Mouse (Mus musculus) kidney, adult 10 weeks (tissue): Measurements from ENCODE around the gene 1520401A03Rik. TPM values are rescaled to one million over a fixed set of nuclear protein-coding genes. Genes with fewer than 3 reads are reported as not detected.

Source experiments
- polyA plus RNA-seq: library from polyadenylated mRNA; stranded (reverse); fragments of 350-450 nt; fragmentation: Illumina TruSeq; extraction: RNeasy Lipid Tissue Mini Kit (QIAGEN cat#74804); gene quantifications from one replicate; pipeline ENCODE4 v1.2.3, GENCODE M21; 2014; ENCODE audit warnings: low read depth, low replicate concordance

1520401A03Rik gene
- not detected for polyA plus RNA-seq

DNA sequence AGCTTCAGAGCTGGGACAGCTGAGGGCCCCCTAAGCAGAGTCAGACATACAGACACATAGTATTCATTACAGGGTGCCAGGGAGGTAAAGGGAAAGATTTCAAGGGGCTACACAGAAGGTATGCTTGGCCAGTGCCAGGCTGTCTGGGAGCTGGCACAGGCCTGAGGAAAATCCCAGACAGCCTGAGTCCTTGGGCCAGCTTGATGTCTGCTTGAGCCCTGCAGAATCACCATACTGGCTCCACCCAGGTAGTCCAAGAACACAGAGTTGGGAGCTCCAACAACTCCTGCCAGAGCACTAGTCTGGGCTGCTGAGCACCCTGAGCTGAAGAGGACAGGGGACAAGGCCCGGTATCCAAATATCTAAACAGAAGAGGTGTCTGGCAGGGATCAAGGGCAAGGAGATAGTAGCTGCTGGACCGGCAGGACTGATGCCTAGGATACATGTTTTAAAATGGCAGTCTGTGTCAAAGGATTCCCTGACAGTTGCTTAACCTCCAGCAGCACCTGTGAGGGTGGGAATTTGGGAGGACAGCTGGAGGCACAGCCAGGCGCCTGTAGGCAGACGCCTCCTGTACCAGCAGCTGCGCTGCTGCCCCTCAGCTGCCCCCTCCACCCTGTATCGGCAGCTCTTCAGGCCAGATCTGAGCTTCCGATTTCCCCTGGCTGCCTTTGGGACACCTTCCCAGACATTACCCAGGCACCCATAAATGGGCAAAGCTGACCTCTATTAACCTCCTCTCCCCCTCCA is at the start of gene 1520401A03Rik:
Gene 1520401A03Rik, minus strand, starts transcription at position 408 of the 750 bp plus-strand sequence.

DNA sequence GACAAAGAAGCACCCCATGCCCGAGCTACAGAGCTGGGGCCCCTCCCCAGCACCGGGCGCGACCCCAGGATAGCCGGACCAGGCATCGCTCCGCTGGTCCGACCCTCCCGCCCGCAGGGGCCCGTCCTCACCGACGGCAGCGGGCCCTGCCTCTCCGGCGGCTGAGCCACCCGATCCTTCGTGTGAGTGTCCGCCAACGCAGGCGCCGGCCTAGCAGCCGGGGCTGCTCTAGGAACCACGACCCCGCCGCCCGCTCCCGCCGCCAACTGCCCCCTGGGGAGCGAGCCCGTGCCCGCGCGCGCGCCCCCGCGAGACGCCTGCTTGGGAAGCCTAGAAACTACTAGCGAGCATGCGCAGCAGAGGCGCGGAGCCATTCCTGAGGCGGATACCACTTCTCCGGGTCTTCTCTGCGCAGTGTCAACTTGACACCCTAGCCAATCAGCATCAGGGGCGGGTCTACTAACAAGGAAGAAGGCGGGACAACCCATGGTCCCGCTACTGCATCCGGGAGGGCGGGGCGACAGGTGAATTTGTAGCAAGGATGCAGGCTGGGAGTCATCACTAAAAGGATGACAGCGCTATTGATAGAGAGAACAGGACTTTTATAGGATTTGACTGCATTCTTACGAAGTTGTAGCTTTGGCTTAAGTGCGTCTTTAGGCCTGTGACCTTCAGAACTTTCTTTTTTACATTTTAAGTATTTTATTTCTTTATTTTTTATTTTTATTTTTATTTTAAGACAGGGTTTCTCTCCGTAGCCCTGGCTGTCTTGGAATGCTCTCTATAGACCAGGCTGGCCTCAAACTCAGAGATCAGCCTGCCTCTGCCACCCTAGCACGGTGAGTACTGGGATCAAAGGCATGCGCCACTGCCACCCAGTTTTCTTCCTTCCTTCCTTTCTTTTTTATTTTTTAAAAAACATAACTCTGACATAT is 49.0 kb upstream of the 1520401A03Rik start, which contains the start of gene Flywch1:
Gene Flywch1, minus strand, starts transcription at position 319 of the 935 bp plus-strand sequence.

DNA sequence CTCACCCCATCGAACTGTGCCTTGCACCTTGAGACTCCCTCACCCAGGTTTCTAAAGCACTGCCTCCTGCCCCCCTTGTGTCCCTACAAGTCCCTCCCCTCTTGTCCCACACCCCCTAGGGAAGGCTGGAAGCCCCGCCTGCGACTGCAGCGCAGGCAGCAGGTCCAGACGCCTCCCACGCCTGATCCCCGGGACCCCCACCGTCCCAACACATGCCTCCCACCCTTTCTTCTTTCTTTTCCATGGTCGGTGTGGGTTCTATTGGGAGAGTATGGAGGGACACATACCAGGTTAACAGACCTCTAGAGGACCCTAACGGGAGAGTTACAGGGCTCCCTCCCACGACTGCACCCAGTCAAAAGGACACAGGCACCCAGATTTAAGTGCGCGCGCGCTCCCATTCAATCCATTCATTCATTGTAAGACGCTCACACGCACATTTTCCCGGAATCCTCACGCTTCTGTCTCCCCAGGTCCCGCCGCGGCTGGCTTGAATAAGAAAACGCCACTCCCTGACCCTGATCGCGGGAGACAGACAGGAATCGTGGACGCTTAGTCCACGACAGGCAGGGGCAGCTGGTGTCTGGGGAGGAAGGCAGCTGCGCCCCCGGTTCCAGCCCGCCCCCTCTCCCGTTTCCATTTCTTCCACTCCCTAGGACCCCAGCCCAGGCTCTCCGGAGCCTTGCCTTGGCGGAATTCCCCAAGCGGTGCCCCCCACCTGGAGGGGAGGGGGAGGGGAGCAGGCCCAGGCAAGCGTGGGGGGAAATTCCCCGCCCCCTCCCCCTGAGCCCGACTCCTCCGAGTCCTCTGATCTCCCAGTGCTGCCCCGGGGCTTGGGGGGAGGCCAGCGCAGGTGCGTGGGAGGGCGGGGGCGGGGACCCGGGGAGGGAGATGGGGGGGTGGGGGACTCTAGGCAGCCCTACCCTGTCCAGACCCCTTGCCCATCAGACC is 23.0 kb upstream of the 1520401A03Rik start, which contains the start of gene Kremen2:
Gene Kremen2, minus strand, starts transcription at position 533 of the 951 bp plus-strand sequence.

DNA sequence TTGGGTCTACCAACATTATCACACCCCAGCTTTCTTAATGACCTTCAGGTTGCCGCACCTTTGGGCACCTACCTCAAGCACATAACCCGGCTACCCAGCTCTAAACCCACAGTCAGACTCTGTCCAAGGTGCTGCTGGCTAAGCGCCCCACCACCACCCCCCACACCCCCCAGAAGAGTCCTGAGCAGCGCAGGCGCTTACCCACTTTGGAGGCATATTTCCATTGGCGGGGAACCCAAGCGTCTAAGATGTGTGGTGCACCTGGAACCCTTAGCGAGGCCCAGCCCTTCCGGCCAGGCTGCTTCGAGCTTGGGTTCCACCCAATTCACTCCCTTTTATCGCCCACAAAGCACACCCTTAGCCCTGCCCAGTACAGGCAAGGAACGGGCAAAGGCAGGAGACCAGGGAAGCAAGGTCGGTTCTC is 18.0 kb upstream of the 1520401A03Rik start, which contains the start of gene Paqr4:
Gene Paqr4, minus strand, starts transcription at position 270 of the 424 bp plus-strand sequence.

DNA sequence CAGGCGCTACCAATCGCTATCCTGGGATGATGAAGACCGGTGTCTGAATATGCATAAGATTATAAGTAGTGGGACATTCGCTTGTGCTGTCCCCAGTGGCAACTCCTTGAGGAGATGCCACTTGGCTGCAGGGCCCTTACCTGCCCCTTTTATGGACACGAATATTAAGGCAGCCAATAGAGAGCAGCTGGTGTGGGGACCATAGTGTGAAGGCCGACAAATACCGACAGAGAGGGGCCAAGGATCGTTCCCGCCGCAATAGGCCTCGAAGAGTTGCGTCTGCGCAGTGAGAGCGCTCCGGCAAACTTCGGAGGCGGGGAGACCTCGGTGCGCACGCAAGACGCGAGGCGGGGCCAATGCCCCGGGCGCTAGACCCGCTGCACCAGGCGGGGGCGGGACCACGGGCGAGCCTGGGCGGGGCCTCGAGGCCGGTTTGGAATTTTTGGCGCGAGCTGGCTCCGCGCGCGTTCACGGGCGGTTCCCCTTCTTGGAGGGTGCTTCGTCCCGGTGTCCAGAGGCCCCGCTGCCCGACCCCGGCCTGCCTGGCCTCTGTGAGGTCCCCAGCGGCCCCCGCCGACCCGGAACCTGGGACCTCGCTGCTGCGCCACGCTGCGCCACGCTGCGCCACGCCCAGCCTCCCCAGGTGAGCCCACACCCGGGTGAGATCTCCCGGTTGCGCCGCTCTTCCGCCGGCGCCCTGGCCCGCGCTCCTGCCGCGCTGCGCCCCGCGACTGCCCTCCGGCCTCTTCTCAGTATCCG is 3.6 kb upstream of the 1520401A03Rik start, which contains the start of gene Pkmyt1:
Gene Pkmyt1, plus strand, starts transcription at position 338 of the 759 bp plus-strand sequence.

DNA sequence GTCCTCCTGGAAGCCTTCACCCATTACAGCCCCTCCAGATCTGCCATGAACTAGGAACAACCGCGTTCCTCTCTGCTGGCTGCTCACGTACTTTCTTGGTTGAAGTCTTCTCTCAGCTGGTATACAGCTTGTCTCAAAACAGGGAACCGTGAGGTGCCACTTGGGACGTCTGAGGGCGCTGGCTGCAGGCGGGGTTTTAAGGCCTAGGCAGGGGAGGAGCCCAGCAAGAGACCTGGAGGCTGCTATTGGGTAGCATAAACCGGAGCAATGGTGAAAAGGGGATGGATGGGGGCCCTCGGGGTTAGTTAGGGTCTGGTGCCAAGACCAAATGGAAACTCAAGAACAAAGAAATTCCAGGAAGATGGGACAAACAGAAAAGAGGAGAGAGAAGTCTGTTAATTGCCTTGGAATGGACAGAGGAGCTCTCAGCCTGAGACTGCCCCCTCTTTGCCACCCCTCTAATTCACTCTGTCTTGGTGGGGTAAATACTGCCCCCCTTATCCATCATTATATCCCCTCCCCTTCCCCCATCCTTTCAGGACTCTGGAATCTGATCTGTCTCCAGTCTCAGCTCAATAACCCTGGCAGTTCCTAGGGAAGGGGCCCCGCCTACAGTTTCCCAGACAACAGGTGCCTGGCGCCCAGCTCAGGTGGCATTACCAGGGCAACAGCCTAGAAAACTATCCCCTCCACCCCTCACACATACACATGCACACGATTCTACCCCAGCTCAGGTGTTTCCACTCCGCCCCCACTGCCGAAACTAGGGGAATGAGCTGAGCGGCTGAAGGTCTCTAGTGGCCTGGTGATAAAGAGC is 38.5 kb downstream of the 1520401A03Rik start, which contains the start of gene Cldn9:
Gene Cldn9, minus strand, starts transcription at position 171 of the 817 bp plus-strand sequence.

DNA sequence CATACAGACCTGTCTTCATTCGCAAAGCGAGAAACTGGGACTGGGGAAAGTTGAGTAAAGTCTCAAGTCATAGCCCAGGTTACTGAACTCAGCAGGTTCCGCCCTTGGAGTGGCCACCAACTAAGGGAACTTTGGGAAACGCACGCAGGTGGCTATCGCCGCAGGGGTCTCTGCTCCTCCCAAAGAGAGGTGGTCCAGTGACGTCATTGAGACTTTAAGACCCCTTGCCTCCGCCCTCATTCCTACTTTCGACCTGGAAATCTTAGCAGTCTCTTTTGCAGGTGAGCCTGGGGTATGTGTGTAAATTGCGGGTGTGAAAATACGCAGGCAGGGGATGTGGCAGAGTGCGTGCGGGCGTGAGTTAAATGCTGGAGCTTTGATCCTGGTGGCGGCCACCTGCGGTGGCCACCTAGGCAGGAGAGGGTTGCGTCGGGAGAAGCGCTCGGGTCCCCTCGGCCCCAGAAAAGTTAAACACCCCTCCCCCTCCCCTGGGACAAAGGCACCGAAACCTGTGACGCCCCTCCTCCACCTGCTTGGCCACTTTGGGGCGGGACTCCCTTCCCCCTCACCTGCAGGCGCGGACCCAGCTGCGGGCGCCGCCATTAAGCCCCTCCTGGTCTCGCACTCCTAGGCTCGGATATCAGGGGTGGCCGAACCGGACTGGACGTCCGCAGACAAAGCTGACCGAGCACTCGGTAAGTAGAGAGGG is 43.3 kb downstream of the 1520401A03Rik start, which contains the start of gene Cldn6:
Gene Cldn6, plus strand, starts transcription at position 123 of the 709 bp plus-strand sequence.

DNA sequence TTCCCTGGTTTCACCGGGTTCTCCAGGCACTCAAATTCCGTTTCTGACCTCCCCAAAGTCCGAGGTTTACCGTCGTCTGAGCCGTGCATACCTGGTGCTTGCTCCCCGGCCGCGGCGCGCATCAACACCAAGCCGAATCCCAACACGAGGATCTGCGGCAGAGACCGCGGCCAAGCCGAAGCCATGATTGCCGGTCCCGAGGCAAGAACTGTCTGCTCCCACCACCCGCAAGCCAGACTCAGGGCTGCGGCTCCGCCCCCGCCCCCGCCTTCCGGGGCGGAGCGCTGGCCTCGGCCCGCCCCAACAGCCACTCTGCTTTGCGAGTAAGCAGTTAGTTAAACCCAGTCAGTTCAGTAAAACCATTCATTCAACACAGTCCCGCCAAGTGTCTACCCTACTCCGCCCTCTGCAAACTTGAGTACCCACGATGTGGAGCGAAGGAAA is 45.3 kb downstream of the 1520401A03Rik start, which contains the start of gene Tnfrsf12a:
Gene Tnfrsf12a, minus strand, starts transcription at position 233 of the 444 bp plus-strand sequence.

DNA sequence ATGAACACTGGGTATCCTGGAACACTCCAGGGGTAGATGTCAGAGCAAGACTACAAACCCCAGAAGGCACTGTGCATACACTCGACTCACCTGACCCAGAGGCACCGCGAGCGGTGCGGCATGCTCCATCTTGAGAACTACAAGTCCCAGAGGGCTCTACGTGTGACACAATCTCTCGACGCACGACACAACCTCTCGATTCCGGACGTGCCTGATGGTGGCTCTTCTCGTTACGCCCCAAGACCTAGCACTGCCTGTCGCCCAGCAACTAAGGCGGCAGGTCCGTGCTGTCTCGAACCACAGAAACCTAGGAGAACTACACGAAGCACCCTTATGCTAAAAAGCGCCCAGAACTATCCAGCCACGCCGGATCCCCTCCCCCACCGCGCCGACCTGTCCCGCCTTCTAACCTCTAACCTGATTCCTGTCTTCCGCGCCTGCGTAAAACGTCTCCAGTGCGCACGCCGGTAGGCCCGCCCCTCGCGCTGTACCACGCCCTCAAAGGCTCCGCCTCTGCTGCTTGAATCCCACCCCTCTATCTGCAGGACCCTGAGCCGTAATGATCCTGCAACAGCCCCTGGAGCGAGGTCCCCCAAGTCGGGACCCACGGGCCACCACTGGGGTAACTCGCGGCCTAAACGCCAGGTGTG is 49.0 kb downstream of the 1520401A03Rik start, which contains the start of the genes Hcfc1r1 and Thoc6:
Gene Hcfc1r1, plus strand, starts transcription at position 173 of the 650 bp plus-strand sequence.
Gene Thoc6, minus strand, starts transcription at position 459 of the 650 bp plus-strand sequence.

DNA sequence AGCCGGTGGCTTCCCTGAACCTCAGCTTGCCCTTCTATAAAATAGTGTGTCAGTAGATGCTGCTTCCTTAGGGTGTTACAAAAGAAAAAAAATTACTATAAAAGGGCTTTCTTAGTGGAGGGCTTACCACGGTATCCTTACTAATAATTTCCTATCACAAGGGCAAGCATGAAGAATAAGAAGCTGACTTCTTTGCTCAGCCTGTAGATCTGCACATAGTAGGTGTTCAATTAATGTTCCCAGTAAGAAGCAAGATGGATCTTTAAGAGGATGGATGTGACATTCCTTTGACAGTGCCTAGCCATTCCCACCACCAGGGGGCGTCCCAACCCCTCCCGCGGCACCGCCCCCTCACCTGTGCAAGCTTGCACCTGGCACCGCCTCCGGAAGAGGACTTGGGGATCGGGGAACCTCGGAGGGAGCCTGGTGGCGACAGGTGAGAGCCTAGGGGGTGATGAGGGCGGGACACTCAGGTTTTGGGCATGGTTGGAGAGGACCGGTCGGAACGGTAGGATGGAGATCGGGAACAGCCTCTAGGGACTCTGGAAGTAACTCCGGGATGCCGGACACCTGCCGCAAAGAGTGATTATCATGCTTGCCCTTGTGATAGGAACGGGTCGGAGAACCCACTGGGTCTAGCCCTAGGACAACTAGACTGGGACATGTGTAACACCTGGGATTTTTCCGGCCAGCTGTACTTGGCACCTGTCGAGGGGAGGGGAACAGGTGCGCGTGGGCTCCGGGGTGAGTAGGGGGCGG is 62.3 kb downstream of the 1520401A03Rik start, which contains the start of gene Bicdl2:
Gene Bicdl2, plus strand, starts transcription at position 390 of the 759 bp plus-strand sequence.

Other genes starting within 250 kb of the 1520401A03Rik start
- gene Vmn2r117, start 243.1 kb downstream of the 1520401A03Rik start, polyA plus RNA-seq: not detected
- 0.32 TPM for gene Zfp213, start 158.5 kb downstream of the 1520401A03Rik start, polyA plus RNA-seq
- gene Zfp13, start 123.3 kb downstream of the 1520401A03Rik start, polyA plus RNA-seq: not detected
- gene Zscan10, start 121.9 kb downstream of the 1520401A03Rik start, polyA plus RNA-seq: not detected
- 0.08 TPM for gene Mmp25, start 77.5 kb downstream of the 1520401A03Rik start, polyA plus RNA-seq
- 0.28 TPM for gene Bicdl2, start 62.3 kb downstream of the 1520401A03Rik start, polyA plus RNA-seq
- 7.0 TPM for gene Hcfc1r1, start 49.2 kb downstream of the 1520401A03Rik start, polyA plus RNA-seq
- gene Thoc6, start 48.9 kb downstream of the 1520401A03Rik start, polyA plus RNA-seq: 1.8 TPM
- 0.65 TPM for gene Tnfrsf12a, start 45.3 kb downstream of the 1520401A03Rik start, polyA plus RNA-seq
- 0.32 TPM for gene Cldn6, start 43.5 kb downstream of the 1520401A03Rik start, polyA plus RNA-seq
- not detected for gene Cldn9, start 38.8 kb downstream of the 1520401A03Rik start, polyA plus RNA-seq
- gene Pkmyt1, start 3.6 kb upstream of the 1520401A03Rik start, polyA plus RNA-seq: not detected
- gene Paqr4, start 18.1 kb upstream of the 1520401A03Rik start, polyA plus RNA-seq: 0.65 TPM
- not detected for gene Kremen2, start 23.1 kb upstream of the 1520401A03Rik start, polyA plus RNA-seq
- 0.65 TPM for gene Flywch1, start 48.8 kb upstream of the 1520401A03Rik start, polyA plus RNA-seq
- gene Flywch2, start 63.3 kb upstream of the 1520401A03Rik start, polyA plus RNA-seq: not detected
- gene Srrm2, start 67.7 kb upstream of the 1520401A03Rik start, polyA plus RNA-seq: 69.0 TPM
- gene Elob, start 106.4 kb upstream of the 1520401A03Rik start, polyA plus RNA-seq: 12.0 TPM
- gene Prss33, start 113.3 kb upstream of the 1520401A03Rik start, polyA plus RNA-seq: not detected
- gene Prss32, start 121.1 kb upstream of the 1520401A03Rik start, polyA plus RNA-seq: not detected
- gene Prss41, start 121.4 kb upstream of the 1520401A03Rik start, polyA plus RNA-seq: not detected
- not detected for gene Prss21, start 145.3 kb upstream of the 1520401A03Rik start, polyA plus RNA-seq
- not detected for gene Dcpp1, start 158.1 kb upstream of the 1520401A03Rik start, polyA plus RNA-seq
- gene Dcpp2, start 158.1 kb upstream of the 1520401A03Rik start, polyA plus RNA-seq: not detected
- gene Dcpp3, start 194.7 kb upstream of the 1520401A03Rik start, polyA plus RNA-seq: not detected
- gene Sbp, start 218.9 kb upstream of the 1520401A03Rik start, polyA plus RNA-seq: not detected
- not detected for gene Sbpl, start 232.5 kb upstream of the 1520401A03Rik start, polyA plus RNA-seq